Mouse (Mus musculus) brain, embryonic 14.5 days (tissue): ENCODE data around the gene Mpp3.

ENCODE experiments used
- CTCF ChIP-seq: fragments of 200-500 bp; IDR thresholded peaks from 2 replicates; pipeline ENCODE4 v1.5.1; 2012; ENCODE audit warnings: inconsistent platforms, mild to moderate bottlenecking, moderate library complexity, borderline replicate concordance; ENCODE audit not compliant: insufficient read depth, insufficient read length; ENCODE audit errors: extremely low read depth
- POLR2A ChIP-seq: fragments of 200-500 bp; IDR thresholded peaks from 2 replicates; pipeline ENCODE4 v1.6.1; 2012; ENCODE audit warnings: mild to moderate bottlenecking, inconsistent platforms, borderline replicate concordance; ENCODE audit not compliant: poor library complexity, insufficient read depth, insufficient read length, severe bottlenecking; ENCODE audit errors: extremely low read depth

- TF ChIP-seq CTCF (no peak), POLR2A (no peak)
Observed at GRCm38 (mm10) chr11:101998258-101998657, 30.0 kb downstream of the Mpp3 start.
